13 mouse cellular contexts compared by ENCODE assay signal in the genomic region with DNA sequence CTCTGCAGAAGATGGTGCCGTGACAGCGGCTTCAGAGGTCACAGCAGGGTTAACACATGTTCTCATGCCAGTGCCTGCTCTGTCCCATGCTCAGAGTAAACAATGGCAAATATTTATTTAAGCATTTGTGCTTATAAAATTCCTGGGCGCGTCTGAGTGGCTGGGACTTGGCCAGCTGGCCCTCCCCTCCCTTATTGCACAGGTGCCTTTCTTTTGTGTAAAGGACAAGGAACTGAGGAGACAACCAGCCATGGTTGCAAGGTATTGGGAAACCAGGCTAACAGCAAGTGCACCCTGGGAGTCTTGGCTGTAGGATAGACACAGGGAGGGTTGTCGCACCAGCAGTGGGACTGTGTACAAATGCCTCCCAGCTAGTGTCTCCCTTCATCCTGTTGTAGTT. TPM values are rescaled to one million over a fixed set of nuclear protein-coding genes. Genes with fewer than 3 reads are reported as not detected.
A peak's percentile ranks its signal among the peaks of the same experiment; 100 is the strongest.
DNase-seq lines count a peak whose midpoint lies in the region; ATAC-seq and TF ChIP-seq lines count a peak whose summit lies in the region.
"Had no signal": no experiment of that assay in that cellular context is flagged by ENCODE, and none has a peak within 500 bp of the region (broad histone marks: within the 10 kb centered on the region; RNA-seq: fewer than 3 reads in every experiment).

No protein-coding gene starts in this region.

- 81% methylated on average over 5 of the region's 5 CpGs for WGBS in liver, embryonic 12.5 days (ENCODE audit: insufficient replicate concordance)
- WGBS in lung, postnatal 0 days, result 17% methylated on average over 5 of the region's 5 CpGs
- WGBS in stomach, postnatal 0 days, result 14% methylated on average over 5 of the region's 5 CpGs
- 82% methylated on average over 5 of the region's 5 CpGs for WGBS in midbrain, embryonic 11.5 days

- H3K9ac ChIP-seq in liver, embryonic 12.5 days, result no peak overlapping the region
- no peak overlapping the region for H3K9ac ChIP-seq in lung, postnatal 0 days (replicated peaks; ENCODE audit: low read depth)
- no peak overlapping the region for H3K9ac ChIP-seq in stomach, postnatal 0 days (ENCODE audit: low read length)
- no peak overlapping the region for H3K9ac ChIP-seq in midbrain, embryonic 11.5 days (ENCODE audit: low read length)
- H3K9ac ChIP-seq: hindbrain, embryonic 15.5 days had no signal

- DNase-seq in urinary bladder, adult 18-20 months (ENCODE audit: low spot score in 2 of 2), result peak; percentile 26 to 45
- no peak for DNase-seq in urinary bladder, postnatal 25 days (ENCODE audit: low spot score)
- peak; percentile 93 for DNase-seq in lung, postnatal 0 days (ENCODE audit: low spot score)
- DNase-seq in stomach, postnatal 0 days (ENCODE audit: low spot score), result peak; percentile 73
- DNase-seq in midbrain, embryonic 11.5 days (ENCODE audit: low spot score, missing footprints), result no peak
- DNase-seq in spleen, adult 12 weeks (ENCODE audit: low spot score), result no peak
- DNase-seq: gastrocnemius, postnatal 25 days; kidney, postnatal 10 days; left cerebral cortex, postnatal 4 days; right cerebral cortex, adult 18-20 months had no signal

- H3K9me3 ChIP-seq in liver, embryonic 12.5 days (replicated peaks), result no peaks in the 10 kb centered on the region
- H3K9me3 ChIP-seq in lung, postnatal 0 days (ENCODE audit: low read length), result no peaks in the 10 kb centered on the region
- H3K9me3 ChIP-seq in stomach, postnatal 0 days (ENCODE audit: control insufficient read depth, low read length), result no peaks in the 10 kb centered on the region
- no peaks in the 10 kb centered on the region for H3K9me3 ChIP-seq in midbrain, embryonic 11.5 days (ENCODE audit: control insufficient read depth, low read length)
- H3K9me3 ChIP-seq: hindbrain, embryonic 15.5 days had no signal

- ATAC-seq in liver, embryonic 12.5 days, result no peak
- ATAC-seq in lung, postnatal 0 days, result peak; percentile 91
- peak; percentile 89 for ATAC-seq in stomach, postnatal 0 days (ENCODE audit: low FRiP score, low TSS enrichment)
- no peak for ATAC-seq in midbrain, embryonic 11.5 days (ENCODE audit: low FRiP score)
- ATAC-seq: CD4-positive, CD25-positive, alpha-beta regulatory T cell, adult 4 months had no signal

- H3K4me1 ChIP-seq in liver, embryonic 12.5 days, result peaks cover 28% of the 10 kb centered on the region
- peaks cover 6% of the 10 kb centered on the region; the same call in 1 of the 2 replicates for H3K4me1 ChIP-seq in lung, postnatal 0 days (ENCODE audit: insufficient read depth, low read depth, low read length)
- H3K4me1 ChIP-seq in stomach, postnatal 0 days (replicated peaks; ENCODE audit: control insufficient read depth, insufficient read depth), result no peaks in the 10 kb centered on the region
- no peaks in the 10 kb centered on the region for H3K4me1 ChIP-seq in midbrain, embryonic 11.5 days (ENCODE audit: control insufficient read depth, insufficient read depth, low read length)
- H3K4me1 ChIP-seq: hindbrain, embryonic 15.5 days had no signal

- TF ChIP-seq CTCF in lung, postnatal 0 days (IDR thresholded peaks at IDR 0.05), result no peak
- no peak for TF ChIP-seq CTCF in stomach, postnatal 0 days (IDR thresholded peaks at IDR 0.05; ENCODE audit: low read depth)

- H3K27me3 ChIP-seq in liver, embryonic 12.5 days (replicated peaks), result no peaks in the 10 kb centered on the region
- no peaks in the 10 kb centered on the region for H3K27me3 ChIP-seq in lung, postnatal 0 days (replicated peaks; ENCODE audit: insufficient read depth, low read length)
- no peaks in the 10 kb centered on the region for H3K27me3 ChIP-seq in stomach, postnatal 0 days (ENCODE audit: control insufficient read depth, insufficient read depth, low read length)
- H3K27me3 ChIP-seq in midbrain, embryonic 11.5 days (ENCODE audit: control insufficient read depth, insufficient read depth, low read length), result no peaks in the 10 kb centered on the region
- H3K27me3 ChIP-seq: hindbrain, embryonic 15.5 days had no signal

- H3K36me3 ChIP-seq in liver, embryonic 12.5 days, result peaks cover 100% of the 10 kb centered on the region
- H3K36me3 ChIP-seq in lung, postnatal 0 days (ENCODE audit: insufficient read depth, low read length), result peaks cover 12% of the 10 kb centered on the region; the same call in 1 of the 2 replicates
- peaks cover 14% of the 10 kb centered on the region for H3K36me3 ChIP-seq in stomach, postnatal 0 days (ENCODE audit: control insufficient read depth, insufficient read depth, low read length)
- 0 out of 2 replicates have a peak, but pooled peaks cover 6% of the 10 kb centered on the region for H3K36me3 ChIP-seq in midbrain, embryonic 11.5 days (ENCODE audit: control insufficient read depth, insufficient read depth, low read length)
- H3K36me3 ChIP-seq: hindbrain, embryonic 15.5 days had no signal

- peak; percentile 97 for TF ChIP-seq EP300 in lung, postnatal 0 days (IDR thresholded peaks at IDR 0.05)
- no peak for TF ChIP-seq EP300 in stomach, postnatal 0 days (optimal IDR thresholded peaks at IDR 0.05)

- peak overlapping the region; percentile 67 for H3K27ac ChIP-seq in liver, embryonic 12.5 days
- peak overlapping the region; percentile 86 for H3K27ac ChIP-seq in lung, postnatal 0 days (ENCODE audit: low read length)
- H3K27ac ChIP-seq in stomach, postnatal 0 days (replicated peaks), result peak overlapping the region; percentile 82
- H3K27ac ChIP-seq in midbrain, embryonic 11.5 days (ENCODE audit: low read depth, low read length), result no peak overlapping the region
- H3K27ac ChIP-seq: hindbrain, embryonic 15.5 days had no signal

- no peak overlapping the region for H3K4me3 ChIP-seq in liver, embryonic 12.5 days
- no peak overlapping the region for H3K4me3 ChIP-seq in lung, postnatal 0 days (ENCODE audit: low read depth, low read length)
- no peak overlapping the region for H3K4me3 ChIP-seq in stomach, postnatal 0 days (ENCODE audit: low read depth, low read length)
- no peak overlapping the region for H3K4me3 ChIP-seq in midbrain, embryonic 11.5 days (ENCODE audit: low read depth, low read length)
- H3K4me3 ChIP-seq: hindbrain, embryonic 15.5 days had no signal

- H3K4me2 ChIP-seq in liver, embryonic 12.5 days, result peak overlapping the region; percentile 4; the same call in 1 of the 2 replicates
- H3K4me2 ChIP-seq in lung, postnatal 0 days (replicated peaks; ENCODE audit: low read depth, low read length), result 0 out of 2 replicates have a peak overlapping the region, but pooled peaks have one; percentile 17
- no peak overlapping the region for H3K4me2 ChIP-seq in stomach, postnatal 0 days (replicated peaks; ENCODE audit: low read depth)
- H3K4me2 ChIP-seq in midbrain, embryonic 11.5 days, result no peak overlapping the region
- H3K4me2 ChIP-seq: hindbrain, embryonic 15.5 days had no signal

RNA-seq across cellular contexts. Expression of a gene that starts 11.2 kb away (rescaled TPM):
- polyA plus RNA-seq in liver, embryonic 12.5 days (2016; fragmentation: Nextera tagmentation; extraction: Ambion mirVana), result 127 and 128 TPM in 2 replicates
- 176 and 178 TPM in 2 replicates for polyA plus RNA-seq in lung, postnatal 0 days (2015; fragmentation: Nextera tagmentation; extraction: Ambion mirVana)
- polyA plus RNA-seq in stomach, postnatal 0 days (2015; fragmentation: Nextera tagmentation; extraction: Ambion mirVana), result 48.6 and 53.5 TPM in 2 replicates
- 20.7 and 23.2 TPM in 2 replicates for polyA plus RNA-seq in midbrain, embryonic 11.5 days (2014; fragmentation: Nextera tagmentation; extraction: Ambion mirVana)

RNA-seq across cellular contexts. Expression of a gene that starts 23.4 kb away (rescaled TPM):
- polyA plus RNA-seq in liver, embryonic 12.5 days (2016; fragmentation: Nextera tagmentation; extraction: Ambion mirVana), result 61.3 and 63.2 TPM in 2 replicates
- polyA plus RNA-seq in lung, postnatal 0 days (2015; fragmentation: Nextera tagmentation; extraction: Ambion mirVana), result 57.7 and 60.7 TPM in 2 replicates
- 45.1 and 45.2 TPM in 2 replicates for polyA plus RNA-seq in stomach, postnatal 0 days (2015; fragmentation: Nextera tagmentation; extraction: Ambion mirVana)
- 111 and 115 TPM in 2 replicates for polyA plus RNA-seq in midbrain, embryonic 11.5 days (2014; fragmentation: Nextera tagmentation; extraction: Ambion mirVana)

RNA-seq across cellular contexts. Expression of a gene that starts 24.2 kb away (rescaled TPM):
- polyA plus RNA-seq in liver, embryonic 12.5 days (2016; fragmentation: Nextera tagmentation; extraction: Ambion mirVana), result 14.9 and 16.0 TPM in 2 replicates
- 22.3 and 23.5 TPM in 2 replicates for polyA plus RNA-seq in lung, postnatal 0 days (2015; fragmentation: Nextera tagmentation; extraction: Ambion mirVana)
- polyA plus RNA-seq in stomach, postnatal 0 days (2015; fragmentation: Nextera tagmentation; extraction: Ambion mirVana), result 14.2 and 14.5 TPM in 2 replicates
- polyA plus RNA-seq in midbrain, embryonic 11.5 days (2014; fragmentation: Nextera tagmentation; extraction: Ambion mirVana), result 24.3 and 25.9 TPM in 2 replicates

RNA-seq across cellular contexts. Expression of a gene that starts 50.4 kb away (rescaled TPM):
- 4.4 and 4.7 TPM in 2 replicates for polyA plus RNA-seq in liver, embryonic 12.5 days (2016; fragmentation: Nextera tagmentation; extraction: Ambion mirVana)
- polyA plus RNA-seq in lung, postnatal 0 days (2015; fragmentation: Nextera tagmentation; extraction: Ambion mirVana), result 26.1 and 29.0 TPM in 2 replicates
- 7.5 and 8.8 TPM in 2 replicates for polyA plus RNA-seq in stomach, postnatal 0 days (2015; fragmentation: Nextera tagmentation; extraction: Ambion mirVana)
- polyA plus RNA-seq in midbrain, embryonic 11.5 days (2014; fragmentation: Nextera tagmentation; extraction: Ambion mirVana), result 9.2 and 10.3 TPM in 2 replicates

RNA-seq across cellular contexts. Expression of a gene that starts 54.1 kb away (rescaled TPM):
- polyA plus RNA-seq in liver, embryonic 12.5 days (2016; fragmentation: Nextera tagmentation; extraction: Ambion mirVana), result 218 and 230 TPM in 2 replicates
- polyA plus RNA-seq in lung, postnatal 0 days (2015; fragmentation: Nextera tagmentation; extraction: Ambion mirVana), result 240 and 261 TPM in 2 replicates
- polyA plus RNA-seq in stomach, postnatal 0 days (2015; fragmentation: Nextera tagmentation; extraction: Ambion mirVana), result 225 and 229 TPM in 2 replicates
- 277 and 300 TPM in 2 replicates for polyA plus RNA-seq in midbrain, embryonic 11.5 days (2014; fragmentation: Nextera tagmentation; extraction: Ambion mirVana)

Comparison
In these comparisons a context has a peak if more than half of its experiments do, and no peak if none do; other contexts are left out.
1. DNase-seq: peak in urinary bladder, adult 18-20 months (2 of 2), lung, postnatal 0 days (single experiment) and stomach, postnatal 0 days (single experiment); none in urinary bladder, postnatal 25 days (single experiment), midbrain, embryonic 11.5 days (single experiment) and spleen, adult 12 weeks (single experiment).
2. ATAC-seq: peak in lung, postnatal 0 days (single experiment) and stomach, postnatal 0 days (single experiment); none in liver, embryonic 12.5 days (single experiment) and midbrain, embryonic 11.5 days (single experiment).
3. H3K4me2 ChIP-seq: peak in liver, embryonic 12.5 days (single experiment) and lung, postnatal 0 days (single experiment); none in stomach, postnatal 0 days (single experiment) and midbrain, embryonic 11.5 days (single experiment).